Mouse (Mus musculus) embryonic facial prominence, embryonic 10.5 days (tissue): ENCODE results near the gene Slain2. TPM values are rescaled to one million over a fixed set of nuclear protein-coding genes. Genes with fewer than 3 reads are reported as not detected.
"Not testable (repeated sequence)": the region's sequence is repeated elsewhere in the genome, so short reads cannot be mapped to it uniquely, and the experiment has no call there.

Experiments
- DNase-seq: peaks from one replicate; pipeline ENCODE4 v3.0.0-alpha.2; 2017; ENCODE audit warnings: low spot score
- H3K27ac ChIP-seq: fragments of 300-500 bp; sonication (generic); replicated peaks from 2 replicates; pipeline ENCODE4 v1.5.1; 2016; ENCODE audit warnings: mild to moderate bottlenecking
- H3K27me3 ChIP-seq: fragments of 300-500 bp; sonication (generic); replicated peaks from 2 replicates; pipeline ENCODE4 v1.6.1; 2016; ENCODE audit warnings: low read depth, mild to moderate bottlenecking; ENCODE audit not compliant: poor library complexity, severe bottlenecking
- H3K36me3 ChIP-seq: fragments of 300-500 bp; sonication (generic); replicated peaks from 2 replicates; pipeline ENCODE4 v1.6.1; 2016; ENCODE audit warnings: mild to moderate bottlenecking, moderate library complexity
- H3K4me1 ChIP-seq: fragments of 300-500 bp; sonication (generic); 2 replicates; pipeline ENCODE4 v1.6.1; 2016
- H3K4me3 ChIP-seq: fragments of 300-500 bp; sonication (generic); 2 replicates; pipeline ENCODE4 v1.5.1; 2016; ENCODE audit warnings: mild to moderate bottlenecking, moderate library complexity
- H3K9me3 ChIP-seq: fragments of 300-500 bp; sonication (generic); 2 replicates; pipeline ENCODE4 v1.6.1; 2016; ENCODE audit warnings: mild to moderate bottlenecking
- WGBS: fragments of 180-500 bp; shearing (Covaris S2); methylation state at CpG from one replicate; pipeline ENCODE4 v1.1.7; 2016; 5-methylcytosine and 5-hydroxymethylcytosine counted together
- polyA plus RNA-seq: library from polyadenylated mRNA; unstranded; fragments of >200 nt; fragmentation: Nextera tagmentation; extraction: Ambion mirVana; gene quantifications from 2 replicates; pipeline ENCODE4 v1.2.1, GENCODE M21; 2016

Gene Slain2
- polyA plus RNA-seq, 1 experiment from 2014 or later: 16.3 TPM

- not testable (repeated sequence) for H3K27ac ChIP-seq, H3K4me3 ChIP-seq, H3K9me3 ChIP-seq, H3K4me1 ChIP-seq, H3K36me3 ChIP-seq
- H3K27me3 ChIP-seq: peaks cover 67% of the 10 kb centered on the region
- 41% methylated on average over 8 of the region's 8 CpGs for WGBS
- DNase-seq: peak; percentile 31
Observed at GRCm38 (mm10) chr5:73008230-73008629, 94.1 kb downstream of the Slain2 start.

GRCm38 (mm10) chr5:73011806-73012205 is 97.7 kb downstream of the Slain2 start:
- peaks cover 17% of the 10 kb centered on the region for H3K4me1 ChIP-seq
- H3K9me3 ChIP-seq, H3K27ac ChIP-seq, DNase-seq, H3K36me3 ChIP-seq, H3K4me3 ChIP-seq: not testable (repeated sequence)
- peaks cover 72% of the 10 kb centered on the region for H3K27me3 ChIP-seq
- 90% methylated on average over 16 of the region's 16 CpGs for WGBS

- H3K4me3 ChIP-seq: peak overlapping the region; percentile 55
- WGBS: 17% methylated on average over 27 of the region's 27 CpGs
- H3K27ac ChIP-seq, H3K36me3 ChIP-seq, H3K9me3 ChIP-seq: not testable (repeated sequence)
- H3K4me1 ChIP-seq: peaks cover 12% of the 10 kb centered on the region
- peak; percentile 30 for DNase-seq
- H3K27me3 ChIP-seq: peaks cover 64% of the 10 kb centered on the region
Observed at GRCm38 (mm10) chr5:73012884-73013610, 98.9 kb downstream of the Slain2 start.

GRCm38 (mm10) chr5:73013611-73014287 is 99.6 kb downstream of the Slain2 start:
- not testable (repeated sequence) for H3K27ac ChIP-seq
- 2% methylated on average over 62 of the region's 65 CpGs for WGBS
- peaks cover 57% of the 10 kb centered on the region for H3K27me3 ChIP-seq

GRCm38 (mm10) chr5:73014745-73015144 is 100.6 kb downstream of the Slain2 start:
- peak; percentile 21 for DNase-seq
- WGBS: 55% methylated on average over 9 of the region's 9 CpGs
- H3K36me3 ChIP-seq: no peaks in the 10 kb centered on the region

More at GRCm38 (mm10) chr5:73013611-73014287, 99.6 kb downstream of the Slain2 start:
- peak; percentile 57 for DNase-seq
- not testable (repeated sequence) for H3K9me3 ChIP-seq, H3K36me3 ChIP-seq
- peaks cover 12% of the 10 kb centered on the region for H3K4me1 ChIP-seq
- H3K4me3 ChIP-seq: peak overlapping the region; percentile 55

GRCm38 (mm10) chr5:73023801-73024200 is 109.7 kb downstream of the Slain2 start:
- Histone ChIP-seq H3K27ac (no peak overlapping the region), H3K36me3 (peaks cover 62% of the 10 kb centered on the region), H3K4me1 (peaks cover 2% of the 10 kb centered on the region), H3K4me3 (no peak overlapping the region), H3K9me3 (no peaks in the 10 kb centered on the region), H3K27me3 (no peaks in the 10 kb centered on the region)
- 93% methylated on average over 13 of the region's 13 CpGs for WGBS
- DNase-seq: no peak

More at GRCm38 (mm10) chr5:73014745-73015144, 100.6 kb downstream of the Slain2 start:
- H3K4me3 ChIP-seq: no peak overlapping the region
- H3K9me3 ChIP-seq: no peaks in the 10 kb centered on the region
- H3K27ac ChIP-seq: no peak overlapping the region
- peaks cover 56% of the 10 kb centered on the region for H3K27me3 ChIP-seq
- H3K4me1 ChIP-seq: peaks cover 12% of the 10 kb centered on the region

Other genes starting within 250 kb of the Slain2 start
- not detected in 2 replicates for gene Txk, start 161.5 kb upstream of the Slain2 start, polyA plus RNA-seq
- gene Tec, start 45.8 kb upstream of the Slain2 start, polyA plus RNA-seq: 1.5 and 1.8 TPM in 2 replicates
- gene Gm10135, start 60.4 kb downstream of the Slain2 start, polyA plus RNA-seq: not detected in 2 replicates
- 2.1 and 2.6 TPM in 2 replicates for gene Slc10a4, start 92.6 kb downstream of the Slain2 start, polyA plus RNA-seq